Mouse (Mus musculus) ovary, postnatal 10 days (tissue): Measurements from ENCODE around the gene Vmn2r116.
"Not testable (repeated sequence)": the region's sequence is repeated elsewhere in the genome, so short reads cannot be mapped to it uniquely, and the experiment has no call there.

Experiments
- DNase-seq: peaks from one replicate; pipeline ENCODE4 v3.0.0; 2022; ENCODE audit warnings: low spot score

The Vmn2r116 gene

GRCm38 (mm10) chr17:23384304-23384703, at the start of gene Vmn2r116:
TSS of gene Vmn2r116 (plus strand) at chr17:23384604.
- not testable (repeated sequence) for DNase-seq

- DNase-seq: not testable (repeated sequence)
Measured at GRCm38 (mm10) chr17:23343441-23343840, 41.0 kb upstream of the Vmn2r116 start, which contains the start of gene Vmn2r115. TSS of gene Vmn2r115 (plus strand) at chr17:23343741.

GRCm38 (mm10) chr17:23351644-23352043, 32.8 kb upstream of the Vmn2r116 start:
- DNase-seq: no peak

GRCm38 (mm10) chr17:23433150-23433679, 48.8 kb downstream of the Vmn2r116 start:
- DNase-seq: no peak
